Mouse (Mus musculus) monocyte, adult 59 days (primary cell): Measurements from ENCODE around the gene Amigo3. TPM values are rescaled to one million over a fixed set of nuclear protein-coding genes. Genes with fewer than 3 reads are reported as not detected.

Source experiments
- total RNA-seq, 2 experiments: library from RNA; stranded (reverse); gene quantifications; one replicate each; pipeline ENCODE4 v1.2.4; 2023

Amigo3 gene
- 1 to 10 TPM; 4.3 to 5.0 TPM for total RNA-seq

GRCm38 (mm10) chr9:108052885-108053664 is at the start of gene Amigo3:
Amigo3 (plus strand) TSS chr9:108053159.

GRCm38 (mm10) chr9:108049016-108049455 is 3.9 kb upstream of the Amigo3 start, which contains the start of gene Gmppb:
Gmppb (plus strand) TSS chr9:108049242.

GRCm38 (mm10) chr9:108080168-108080567 is 27.2 kb downstream of the Amigo3 start, which contains the start of gene Mst1:
Mst1 (plus strand) TSS chr9:108080436.

GRCm38 (mm10) chr9:108082988-108083431 is 30.1 kb downstream of the Amigo3 start, which contains the start of gene Rnf123:
Rnf123 (minus strand) TSS chr9:108083346.

GRCm38 (mm10) chr9:108094184-108094941 is 41.4 kb downstream of the Amigo3 start, which contains the start of gene Apeh:
Apeh (minus strand) TSS chr9:108094606.

Other genes with a start within 250 kb of the Amigo3 start
- 100 to 1,000 TPM in 1 of 2 experiments, 10 to 100 TPM in 1; 77.0 to 109 TPM for gene Rbm6, start 179.9 kb upstream of the Amigo3 start, total RNA-seq
- 10 to 100 TPM; 14.9 to 15.2 TPM for gene Mon1a, start 165.0 kb upstream of the Amigo3 start, total RNA-seq
- 1 to 10 TPM; 2.7 to 6.2 TPM for gene Mst1r, start 146.3 kb upstream of the Amigo3 start, total RNA-seq
- gene Actl11, start 124.7 kb upstream of the Amigo3 start, total RNA-seq, result not detected
- gene Camkv, start 117.5 kb upstream of the Amigo3 start, total RNA-seq, result not detected
- 1 to 10 TPM in 1 of 2 experiments, under 1 TPM in 1; 0.81 to 2.0 TPM for gene Traip, start 103.0 kb upstream of the Amigo3 start, total RNA-seq
- 100 to 1,000 TPM in 1 of 2 experiments, 10 to 100 TPM in 1; 96.0 to 107 TPM for gene Uba7, start 77.7 kb upstream of the Amigo3 start, total RNA-seq
- gene Gm20661, start 70.1 kb upstream of the Amigo3 start, total RNA-seq, result not detected
- 1 to 10 TPM; 2.9 TPM for gene Inka1, start 67.3 kb upstream of the Amigo3 start, total RNA-seq
- gene Cdhr4, start 60.7 kb upstream of the Amigo3 start, total RNA-seq, result not detected
- gene Gm20662, start 56.8 kb upstream of the Amigo3 start, total RNA-seq, result not detected
- 100 to 1,000 TPM in 1 of 2 experiments, 10 to 100 TPM in 1; 94.3 to 123 TPM for gene Ip6k1, start 50.7 kb upstream of the Amigo3 start, total RNA-seq
- gene Gmppb, start 3.9 kb upstream of the Amigo3 start, total RNA-seq, result 10 to 100 TPM; 18.7 to 25.7 TPM
- not detected for gene Mst1, start 27.3 kb downstream of the Amigo3 start, total RNA-seq
- 10 to 100 TPM; 66.5 to 82.0 TPM for gene Rnf123, start 30.2 kb downstream of the Amigo3 start, total RNA-seq
- 10 to 100 TPM; 60.0 to 60.3 TPM for gene Apeh, start 41.4 kb downstream of the Amigo3 start, total RNA-seq
- under 1 TPM; 0.21 to 0.37 TPM for gene Bsn, start 137.2 kb downstream of the Amigo3 start, total RNA-seq
- 10 to 100 TPM; 14.6 to 16.6 TPM for gene Dag1, start 210.8 kb downstream of the Amigo3 start, total RNA-seq
- gene Nicn1, start 237.3 kb downstream of the Amigo3 start, total RNA-seq, result 1 to 10 TPM; 2.2 to 2.9 TPM
- gene Amt, start 243.7 kb downstream of the Amigo3 start, total RNA-seq, result 1 to 10 TPM; 1.0 TPM